Comparison of ENCODE assay signal across 28 mouse cellular contexts in the genomic region with DNA sequence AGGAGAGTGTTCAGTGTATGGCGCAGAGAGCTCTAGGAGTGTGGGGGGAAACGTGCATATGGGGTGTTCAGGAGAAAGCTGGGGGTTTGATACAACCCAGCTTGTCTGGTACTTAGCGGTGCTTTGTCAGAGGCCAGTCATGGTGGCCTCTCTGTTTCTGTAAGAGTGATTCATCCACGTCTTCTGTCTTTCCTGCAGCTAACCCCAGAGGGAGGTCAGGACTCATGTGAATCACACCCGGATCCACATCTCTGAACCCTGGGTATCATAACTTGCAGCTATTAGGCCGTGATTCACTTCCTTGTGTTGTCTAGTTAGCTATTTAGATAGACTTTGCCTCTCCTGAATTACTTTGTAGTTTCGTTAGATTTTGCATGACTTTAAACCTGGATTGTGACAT. TPM values are rescaled to one million over a fixed set of nuclear protein-coding genes. Genes with fewer than 3 reads are reported as not detected.
DNase-seq lines count a peak whose midpoint lies in the region; ATAC-seq and TF ChIP-seq lines count a peak whose summit lies in the region.
"Had no signal": no experiment of that assay in that cellular context is flagged by ENCODE, and none has a peak within 500 bp of the region (broad histone marks: within the 10 kb centered on the region; RNA-seq: fewer than 3 reads in every experiment).

No protein-coding gene starts in this region.

- no peak for TF ChIP-seq EP300 in liver, postnatal 0 days (IDR thresholded peaks at IDR 0.05; ENCODE audit: low read depth)

- DNase-seq in adrenal gland, adult 2 months = peak; percentile 23
- no peak for DNase-seq in adrenal gland, postnatal 14 days
- peak; percentile 10 for DNase-seq in Patski (ENCODE audit: low read depth, low spot score)
- no peak for DNase-seq in frontal cortex, postnatal 25 days (ENCODE audit: low spot score in 2 of 2)
- DNase-seq in cerebellum, adult 9-11 months = no peak
- DNase-seq in liver, postnatal 0 days = no peak
- DNase-seq: adrenal gland, postnatal 10 days; cerebellum, adult 11 months; cerebellum, adult 2 months; cerebellum, postnatal 10 days; cerebellum, postnatal 36 days; embryo, embryonic 11 days; gastrocnemius, postnatal 10 days; gastrocnemius, postnatal 36 days; heart, adult 2 months had no signal

- CTCF ChIA-PET in Patski (lab: Charles Lee) = interaction anchor here (1.2 kb wide), 1 partner anchor 12 kb away, joined by 3 read pairs; no protein-coding TSS in a partner anchor

- POLR2A ChIA-PET in Patski (lab: Charles Lee) = no interaction called here

- H3K36me3 ChIP-seq in intestine, postnatal 0 days (ENCODE audit: control insufficient read depth, insufficient read depth) = no peaks in the 10 kb centered on the region
- no peaks in the 10 kb centered on the region for H3K36me3 ChIP-seq in heart, embryonic 11.5 days (ENCODE audit: control insufficient read depth, insufficient read depth, low read length)
- no peaks in the 10 kb centered on the region for H3K36me3 ChIP-seq in liver, postnatal 0 days (replicated peaks; ENCODE audit: insufficient read depth, low read length)
- H3K36me3 ChIP-seq: embryonic facial prominence, embryonic 10.5 days; embryonic facial prominence, embryonic 13.5 days; forebrain, embryonic 12.5 days; forebrain, embryonic 15.5 days; heart, embryonic 10.5 days; hindbrain, embryonic 12.5 days; hindbrain, embryonic 15.5 days had no signal

- no peaks in the 10 kb centered on the region for H3K4me1 ChIP-seq in intestine, postnatal 0 days (replicated peaks; ENCODE audit: control insufficient read depth, insufficient read depth, low read length)
- H3K4me1 ChIP-seq in heart, embryonic 11.5 days (ENCODE audit: control insufficient read depth, insufficient read depth, low read length) = no peaks in the 10 kb centered on the region
- H3K4me1 ChIP-seq in liver, postnatal 0 days (ENCODE audit: insufficient read depth) = no peaks in the 10 kb centered on the region; the same call in 1 of the 2 replicates
- H3K4me1 ChIP-seq: embryonic facial prominence, embryonic 10.5 days; embryonic facial prominence, embryonic 13.5 days; forebrain, embryonic 12.5 days; forebrain, embryonic 15.5 days; heart, embryonic 10.5 days; hindbrain, embryonic 12.5 days; hindbrain, embryonic 15.5 days had no signal

- H3K27ac ChIP-seq in intestine, postnatal 0 days (ENCODE audit: low read depth, low read length) = no peak overlapping the region
- H3K27ac ChIP-seq in heart, embryonic 11.5 days (ENCODE audit: low read depth, low read length) = no peak overlapping the region
- H3K27ac ChIP-seq in liver, postnatal 0 days (ENCODE audit: low read depth) = no peak overlapping the region
- H3K27ac ChIP-seq: embryonic facial prominence, embryonic 10.5 days; embryonic facial prominence, embryonic 13.5 days; forebrain, embryonic 12.5 days; forebrain, embryonic 15.5 days; heart, adult 2 months; heart, embryonic 10.5 days; hindbrain, embryonic 12.5 days; hindbrain, embryonic 15.5 days had no signal

- no peaks in the 10 kb centered on the region for H3K9me3 ChIP-seq in intestine, postnatal 0 days (ENCODE audit: control insufficient read depth)
- H3K9me3 ChIP-seq in heart, embryonic 11.5 days (replicated peaks; ENCODE audit: control insufficient read depth, low read length) = no peaks in the 10 kb centered on the region
- no peaks in the 10 kb centered on the region for H3K9me3 ChIP-seq in liver, postnatal 0 days (ENCODE audit: low read length)
- H3K9me3 ChIP-seq: embryonic facial prominence, embryonic 10.5 days; embryonic facial prominence, embryonic 13.5 days; forebrain, embryonic 12.5 days; forebrain, embryonic 15.5 days; heart, embryonic 10.5 days; hindbrain, embryonic 15.5 days had no signal

- no peak overlapping the region for H3K9ac ChIP-seq in intestine, postnatal 0 days (ENCODE audit: low read depth, low read length)
- H3K9ac ChIP-seq in heart, embryonic 11.5 days (ENCODE audit: low read depth, low read length) = no peak overlapping the region
- no peak overlapping the region for H3K9ac ChIP-seq in liver, postnatal 0 days (replicated peaks)
- H3K9ac ChIP-seq: embryonic facial prominence, embryonic 13.5 days; forebrain, embryonic 12.5 days; forebrain, embryonic 15.5 days; hindbrain, embryonic 12.5 days; hindbrain, embryonic 15.5 days had no signal

- in situ Hi-C loops in Patski (cut with MboI; ENCODE audit: low pct_unique_long_range_greater_than_20kb) = no loop called here

- TF ChIP-seq CTCF in Patski (IDR thresholded peaks at IDR 0.05) = no peak
- TF ChIP-seq CTCF in intestine, postnatal 0 days (IDR thresholded peaks at IDR 0.05; ENCODE audit: low read depth) = no peak
- TF ChIP-seq CTCF in liver, postnatal 0 days (IDR thresholded peaks at IDR 0.05; ENCODE audit: low read depth) = no peak

- H3K4me3 ChIP-seq in intestine, postnatal 0 days (ENCODE audit: low read depth, low read length) = no peak overlapping the region
- H3K4me3 ChIP-seq in heart, embryonic 11.5 days (ENCODE audit: low read depth, low read length) = no peak overlapping the region
- H3K4me3 ChIP-seq in liver, postnatal 0 days (ENCODE audit: low read depth, low read length) = no peak overlapping the region
- H3K4me3 ChIP-seq: embryonic facial prominence, embryonic 10.5 days; embryonic facial prominence, embryonic 13.5 days; erythroblast, embryonic 14.5 days; forebrain, embryonic 12.5 days; forebrain, embryonic 15.5 days; heart, adult 2 months; heart, embryonic 10.5 days; hindbrain, embryonic 12.5 days; hindbrain, embryonic 15.5 days had no signal

- 53% methylated on average over 7 of the region's 7 CpGs for WGBS in intestine, postnatal 0 days
- WGBS in heart, embryonic 11.5 days (ENCODE audit: insufficient replicate concordance) = 84% methylated on average over 7 of the region's 7 CpGs
- WGBS in liver, postnatal 0 days (ENCODE audit: insufficient replicate concordance) = 78% methylated on average over 7 of the region's 7 CpGs

- no peak for ATAC-seq in Patski
- peak; percentile 77 for ATAC-seq in intestine, postnatal 0 days
- ATAC-seq in heart, embryonic 11.5 days (replicated peaks; ENCODE audit: insufficient number of reproducible peaks, low FRiP score, low TSS enrichment) = no peak
- ATAC-seq in liver, postnatal 0 days = no peak
- ATAC-seq: forebrain, embryonic 15.5 days had no signal

- H3K27me3 ChIP-seq in Patski = peaks cover 5% of the 10 kb centered on the region
- no peaks in the 10 kb centered on the region for H3K27me3 ChIP-seq in intestine, postnatal 0 days (replicated peaks; ENCODE audit: control insufficient read depth, insufficient read depth, low read length)
- H3K27me3 ChIP-seq in heart, embryonic 11.5 days (ENCODE audit: control insufficient read depth, insufficient read depth, low read length) = no peaks in the 10 kb centered on the region
- no peaks in the 10 kb centered on the region for H3K27me3 ChIP-seq in liver, postnatal 0 days (ENCODE audit: insufficient read depth, low read length)
- H3K27me3 ChIP-seq: embryonic facial prominence, embryonic 13.5 days; forebrain, embryonic 12.5 days; forebrain, embryonic 15.5 days; hindbrain, embryonic 12.5 days; hindbrain, embryonic 15.5 days had no signal

- H3K4me2 ChIP-seq in intestine, postnatal 0 days (replicated peaks; ENCODE audit: low read depth) = no peak overlapping the region
- no peak overlapping the region for H3K4me2 ChIP-seq in heart, embryonic 11.5 days
- no peak overlapping the region for H3K4me2 ChIP-seq in liver, postnatal 0 days (ENCODE audit: low read depth, low read length)
- H3K4me2 ChIP-seq: embryonic facial prominence, embryonic 13.5 days; forebrain, embryonic 12.5 days; forebrain, embryonic 15.5 days; hindbrain, embryonic 12.5 days; hindbrain, embryonic 15.5 days had no signal

RNA-seq across cellular contexts. Expression of a gene that starts 54.1 kb away (rescaled TPM):
- total RNA-seq in adrenal gland, adult 2 months (2021) = under 1 TPM; 0.06 to 0.07 TPM
- 0.03 TPM in 1 of 2 replicates, not detected in the other for polyA plus RNA-seq in adrenal gland, adult 2 months (2012; rRNA removed)
- 0.19 and 0.26 TPM in 2 replicates for total RNA-seq in adrenal gland, postnatal 14 days (2021)
- not detected for polyA plus RNA-seq in Patski (2021)
- 0.63 and 0.88 TPM in 2 replicates for polyA plus RNA-seq in intestine, postnatal 0 days (2015; fragmentation: Nextera tagmentation; extraction: Ambion mirVana)
- 0.08 and 0.14 TPM in 2 replicates for polyA plus RNA-seq in heart, embryonic 11.5 days (2014; fragmentation: Nextera tagmentation; extraction: Ambion mirVana)
- not detected in 2 replicates for polyA plus RNA-seq in liver, postnatal 0 days (2015; fragmentation: Nextera tagmentation; extraction: Ambion mirVana)
- total RNA-seq: gastrocnemius, adult 18-20 months; gastrocnemius, postnatal 36 days; granulocyte monocyte progenitor cell, adult 5-6 weeks; hematopoietic stem cell, adult 5-6 weeks had no signal
- polyA plus RNA-seq: erythroblast, embryonic 14.5 days; hindbrain, embryonic 12.5 days had no signal

Comparison
In these comparisons a context has a peak if more than half of its experiments do, and no peak if none do; other contexts are left out.
1. DNase-seq: peak in adrenal gland, adult 2 months (single experiment) and Patski (single experiment); none in adrenal gland, postnatal 14 days (single experiment), frontal cortex, postnatal 25 days (0 of 2), cerebellum, adult 9-11 months (single experiment) and liver, postnatal 0 days (single experiment).